Mouse (Mus musculus): Measurements from ENCODE around the gene H2-Ke6. TPM values are rescaled to one million over a fixed set of nuclear protein-coding genes. Genes with fewer than 3 reads are reported as not detected.

Gene H2-Ke6
- polyA plus RNA-seq, 1 experiment from 2014 or later = 51.6 TPM

GRCm38 (mm10) chr17:34028501-34029149 lies 765 bp upstream of the H2-Ke6 start:
- Histone ChIP-seq H3K4me1 (ENCODE audit: insufficient read depth) (peaks cover 60% of the 10 kb centered on the region), H3K9ac (replicated peaks) (no peak overlapping the region), H3K36me3 (replicated peaks; ENCODE audit: insufficient read depth, low read length) (peaks cover 19% of the 10 kb centered on the region), H3K4me3 (ENCODE audit: low read depth, low read length) (no peak overlapping the region), H3K9me3 (ENCODE audit: low read length) (no peaks in the 10 kb centered on the region), H3K27me3 (ENCODE audit: insufficient read depth, low read length) (no peaks in the 10 kb centered on the region), H3K27ac (ENCODE audit: low read depth) (no peak overlapping the region), H3K4me2 (ENCODE audit: low read depth, low read length) (no peak overlapping the region)
- DNase-seq (no peak), ATAC-seq (no peak)
- no peak for TF ChIP-seq CTCF (IDR thresholded peaks at IDR 0.05; ENCODE audit: low read depth)
- no peak for TF ChIP-seq EP300 (IDR thresholded peaks at IDR 0.05; ENCODE audit: low read depth)
- 74% methylated on average over 17 of the region's 17 CpGs for WGBS (ENCODE audit: insufficient replicate concordance)

- Histone ChIP-seq H3K36me3 (replicated peaks; ENCODE audit: insufficient read depth, low read length) (peaks cover 29% of the 10 kb centered on the region), H3K4me1 (ENCODE audit: insufficient read depth) (peaks cover 50% of the 10 kb centered on the region), H3K9ac (replicated peaks) (peak overlapping the region; percentile 59), H3K4me3 (ENCODE audit: low read depth, low read length) (peak overlapping the region; percentile 65), H3K9me3 (ENCODE audit: low read length) (no peaks in the 10 kb centered on the region), H3K4me2 (ENCODE audit: low read depth, low read length) (peak overlapping the region; percentile 90), H3K27ac (ENCODE audit: low read depth) (peak overlapping the region; percentile 87), H3K27me3 (ENCODE audit: insufficient read depth, low read length) (no peaks in the 10 kb centered on the region)
- ATAC-seq (no peak), DNase-seq (peak; percentile 65)
- TF ChIP-seq CTCF (IDR thresholded peaks at IDR 0.05; ENCODE audit: low read depth) (no peak), EP300 (IDR thresholded peaks at IDR 0.05; ENCODE audit: low read depth) (no peak)
- WGBS (ENCODE audit: insufficient replicate concordance) = 14% methylated on average over 36 of the region's 36 CpGs
These were observed 774 bp downstream of the H2-Ke6 start for GRCm38 (mm10) chr17:34026917-34027655.

- Histone ChIP-seq H3K27ac (ENCODE audit: low read depth) (no peak overlapping the region), H3K27me3 (ENCODE audit: insufficient read depth, low read length) (no peaks in the 10 kb centered on the region), H3K4me2 (ENCODE audit: low read depth, low read length) (peak overlapping the region; percentile 90), H3K9me3 (ENCODE audit: low read length) (no peaks in the 10 kb centered on the region), H3K36me3 (replicated peaks; ENCODE audit: insufficient read depth, low read length) (peaks cover 35% of the 10 kb centered on the region), H3K4me1 (ENCODE audit: insufficient read depth) (peaks cover 50% of the 10 kb centered on the region), H3K4me3 (ENCODE audit: low read depth, low read length) (no peak overlapping the region), H3K9ac (replicated peaks) (no peak overlapping the region)
- no peak for TF ChIP-seq EP300 (IDR thresholded peaks at IDR 0.05; ENCODE audit: low read depth)
- TF ChIP-seq CTCF (IDR thresholded peaks at IDR 0.05; ENCODE audit: low read depth) = no peak
- WGBS (ENCODE audit: insufficient replicate concordance) = 39% methylated on average over 2 of the region's 2 CpGs
- DNase-seq = no peak
- ATAC-seq = no peak
These were observed 1.6 kb downstream of the H2-Ke6 start for GRCm38 (mm10) chr17:34026221-34026620.

- Histone ChIP-seq H3K4me2 (ENCODE audit: low read depth, low read length) (peak overlapping the region; percentile 94; the same call in 1 of the 2 replicates), H3K27me3 (ENCODE audit: insufficient read depth, low read length) (no peaks in the 10 kb centered on the region)
These were observed 2.1 kb downstream of the H2-Ke6 start for GRCm38 (mm10) chr17:34025756-34026151.

GRCm38 (mm10) chr17:34024861-34025755 lies 2.8 kb downstream of the H2-Ke6 start:
- no peak for DNase-seq
- H3K9me3 ChIP-seq (ENCODE audit: low read length) = no peaks in the 10 kb centered on the region
- H3K27ac ChIP-seq (ENCODE audit: low read depth) = peak overlapping the region; percentile 90
- ATAC-seq = peak; percentile 18
- peak overlapping the region; percentile 82 for H3K4me3 ChIP-seq (ENCODE audit: low read depth, low read length)
- peak overlapping the region; percentile 84 for H3K9ac ChIP-seq (replicated peaks)
- no peaks in the 10 kb centered on the region for H3K27me3 ChIP-seq (ENCODE audit: insufficient read depth, low read length)
- peaks cover 42% of the 10 kb centered on the region for H3K4me1 ChIP-seq (ENCODE audit: insufficient read depth)
- peaks cover 37% of the 10 kb centered on the region for H3K36me3 ChIP-seq (replicated peaks; ENCODE audit: insufficient read depth, low read length)
- TF ChIP-seq CTCF (IDR thresholded peaks at IDR 0.05; ENCODE audit: low read depth) = no peak
- peak overlapping the region; percentile 94 for H3K4me2 ChIP-seq (ENCODE audit: low read depth, low read length)
- 1% methylated on average over 57 of the region's 57 CpGs for WGBS (ENCODE audit: insufficient replicate concordance)

More at GRCm38 (mm10) chr17:34025756-34026151, 2.1 kb downstream of the H2-Ke6 start:
- Histone ChIP-seq H3K4me3 (ENCODE audit: low read depth, low read length) (no peak overlapping the region), H3K4me1 (ENCODE audit: insufficient read depth) (peaks cover 49% of the 10 kb centered on the region), H3K9ac (replicated peaks) (no peak overlapping the region; the same call in 1 of the 2 replicates), H3K27ac (ENCODE audit: low read depth) (no peak overlapping the region), H3K36me3 (replicated peaks; ENCODE audit: insufficient read depth, low read length) (peaks cover 38% of the 10 kb centered on the region), H3K9me3 (ENCODE audit: low read length) (no peaks in the 10 kb centered on the region)
- TF ChIP-seq EP300 (IDR thresholded peaks at IDR 0.05; ENCODE audit: low read depth) (no peak), CTCF (IDR thresholded peaks at IDR 0.05; ENCODE audit: low read depth) (no peak)
- no peak for ATAC-seq
- WGBS (ENCODE audit: insufficient replicate concordance) = 55% methylated on average over 7 of the region's 7 CpGs
- no peak for DNase-seq
